Comparison of ENCODE assay signal across 18 mouse cellular contexts in the genomic region with DNA sequence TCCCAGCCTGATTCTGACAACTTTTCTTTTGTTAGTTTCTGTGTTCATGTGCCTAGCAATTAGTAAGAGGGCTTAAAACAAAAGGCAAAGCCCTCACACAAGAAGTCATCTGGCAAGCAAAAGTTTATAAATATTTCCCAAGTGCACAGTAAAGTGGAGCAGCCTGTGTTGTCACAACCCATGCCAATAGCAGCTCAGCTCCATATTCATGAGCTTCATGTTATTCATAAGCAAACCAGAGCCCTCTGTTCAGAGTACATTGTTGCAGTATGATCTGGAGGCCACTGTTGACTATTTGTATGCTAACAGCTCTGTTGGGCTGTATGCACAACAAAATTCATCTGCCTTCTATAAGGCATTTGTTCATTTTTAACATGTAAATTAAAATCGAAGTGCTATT.
DNase-seq lines count a peak whose midpoint lies in the region; ATAC-seq and TF ChIP-seq lines count a peak whose summit lies in the region.
"Had no signal": no experiment of that assay in that cellular context is flagged by ENCODE, and none has a peak within 500 bp of the region (broad histone marks: within the 10 kb centered on the region; RNA-seq: fewer than 3 reads in every experiment).

No protein-coding gene starts in this region.

- no peak overlapping the region for H3K27ac ChIP-seq in forebrain, embryonic 15.5 days (replicated peaks)
- no peak overlapping the region for H3K27ac ChIP-seq in forebrain, embryonic 11.5 days (ENCODE audit: low read depth, low read length)
- H3K27ac ChIP-seq in midbrain, embryonic 11.5 days (ENCODE audit: low read depth, low read length) = no peak overlapping the region
- H3K27ac ChIP-seq in midbrain, embryonic 10.5 days (replicated peaks) = no peak overlapping the region
- H3K27ac ChIP-seq in lung, postnatal 0 days (ENCODE audit: low read length) = no peak overlapping the region
- no peak overlapping the region for H3K27ac ChIP-seq in midbrain, embryonic 16.5 days (ENCODE audit: low read length)
- H3K27ac ChIP-seq: embryonic facial prominence, embryonic 15.5 days; hindbrain, embryonic 14.5 days; left cerebral cortex, adult 2 months; liver, embryonic 13.5 days had no signal

- ATAC-seq in forebrain, embryonic 15.5 days (replicated peaks) = peak; percentile 96
- ATAC-seq in forebrain, embryonic 11.5 days (replicated peaks; ENCODE audit: low FRiP score) = no peak
- 0 out of 2 replicates have a peak, but pooled peaks have one; percentile 68 for ATAC-seq in midbrain, embryonic 11.5 days (ENCODE audit: low FRiP score)
- ATAC-seq in lung, postnatal 0 days = peak; percentile 21; the same call in 1 of the 2 replicates
- 0 out of 2 replicates have a peak, but pooled peaks have one; percentile 62 for ATAC-seq in midbrain, embryonic 16.5 days
- ATAC-seq: Patski had no signal

- no peak for TF ChIP-seq EP300 in lung, postnatal 0 days (IDR thresholded peaks at IDR 0.05)

- H3K9ac ChIP-seq in forebrain, embryonic 15.5 days (replicated peaks) = no peak overlapping the region
- no peak overlapping the region for H3K9ac ChIP-seq in forebrain, embryonic 11.5 days (ENCODE audit: low read length)
- no peak overlapping the region for H3K9ac ChIP-seq in midbrain, embryonic 11.5 days (ENCODE audit: low read length)
- no peak overlapping the region for H3K9ac ChIP-seq in lung, postnatal 0 days (replicated peaks; ENCODE audit: low read depth)
- H3K9ac ChIP-seq in midbrain, embryonic 16.5 days (ENCODE audit: low read depth, low read length) = no peak overlapping the region
- H3K9ac ChIP-seq: embryonic facial prominence, embryonic 15.5 days; hindbrain, embryonic 14.5 days; liver, embryonic 13.5 days had no signal

- H3K9me3 ChIP-seq in forebrain, embryonic 15.5 days = no peaks in the 10 kb centered on the region
- H3K9me3 ChIP-seq in forebrain, embryonic 11.5 days (ENCODE audit: control insufficient read depth, low read length) = no peaks in the 10 kb centered on the region
- H3K9me3 ChIP-seq in midbrain, embryonic 11.5 days (ENCODE audit: control insufficient read depth, low read length) = no peaks in the 10 kb centered on the region
- H3K9me3 ChIP-seq in midbrain, embryonic 10.5 days (replicated peaks) = no peaks in the 10 kb centered on the region
- H3K9me3 ChIP-seq in lung, postnatal 0 days (ENCODE audit: low read length) = no peaks in the 10 kb centered on the region
- H3K9me3 ChIP-seq in midbrain, embryonic 16.5 days (replicated peaks; ENCODE audit: control insufficient read depth, low read length, poor library complexity, severe bottlenecking) = no peaks in the 10 kb centered on the region
- H3K9me3 ChIP-seq: embryonic facial prominence, embryonic 15.5 days; liver, embryonic 13.5 days; megakaryocyte, embryonic 14.5 days had no signal

- H3K4me3 ChIP-seq in forebrain, embryonic 15.5 days = no peak overlapping the region
- no peak overlapping the region for H3K4me3 ChIP-seq in forebrain, embryonic 11.5 days (ENCODE audit: low read depth, low read length)
- H3K4me3 ChIP-seq in midbrain, embryonic 11.5 days (ENCODE audit: low read depth, low read length) = no peak overlapping the region
- H3K4me3 ChIP-seq in midbrain, embryonic 10.5 days = no peak overlapping the region
- H3K4me3 ChIP-seq in lung, postnatal 0 days (ENCODE audit: low read depth, low read length) = no peak overlapping the region
- no peak overlapping the region for H3K4me3 ChIP-seq in midbrain, embryonic 16.5 days (ENCODE audit: low read depth, low read length)
- H3K4me3 ChIP-seq: embryonic facial prominence, embryonic 15.5 days; left cerebral cortex, adult 2 months; liver, embryonic 13.5 days; megakaryocyte, embryonic 14.5 days had no signal

- H3K4me1 ChIP-seq in forebrain, embryonic 15.5 days = 0 out of 2 replicates have a peak, but pooled peaks cover 3% of the 10 kb centered on the region
- no peaks in the 10 kb centered on the region for H3K4me1 ChIP-seq in forebrain, embryonic 11.5 days (replicated peaks; ENCODE audit: control insufficient read depth, insufficient read depth, low read length)
- no peaks in the 10 kb centered on the region for H3K4me1 ChIP-seq in midbrain, embryonic 11.5 days (ENCODE audit: control insufficient read depth, insufficient read depth, low read length)
- peaks cover 5% of the 10 kb centered on the region; the same call in 1 of the 2 replicates for H3K4me1 ChIP-seq in midbrain, embryonic 10.5 days
- no peaks in the 10 kb centered on the region for H3K4me1 ChIP-seq in lung, postnatal 0 days (ENCODE audit: insufficient read depth, low read depth, low read length)
- H3K4me1 ChIP-seq in midbrain, embryonic 16.5 days (ENCODE audit: control insufficient read depth, insufficient read depth, low read length) = no peaks in the 10 kb centered on the region
- H3K4me1 ChIP-seq: embryonic facial prominence, embryonic 15.5 days; liver, embryonic 13.5 days had no signal

- WGBS in forebrain, embryonic 15.5 days = 78% methylated on average over 1 of the region's 1 CpGs
- 94% methylated on average over 1 of the region's 1 CpGs for WGBS in forebrain, embryonic 11.5 days
- WGBS in midbrain, embryonic 11.5 days = 73% methylated on average over 1 of the region's 1 CpGs
- WGBS in midbrain, embryonic 10.5 days = 87% methylated on average over 1 of the region's 1 CpGs
- 52% methylated on average over 1 of the region's 1 CpGs for WGBS in lung, postnatal 0 days
- WGBS in midbrain, embryonic 16.5 days = 71% methylated on average over 1 of the region's 1 CpGs

- H3K4me2 ChIP-seq in forebrain, embryonic 15.5 days (replicated peaks) = no peak overlapping the region
- no peak overlapping the region for H3K4me2 ChIP-seq in forebrain, embryonic 11.5 days (ENCODE audit: low read depth, low read length, severe bottlenecking)
- no peak overlapping the region for H3K4me2 ChIP-seq in midbrain, embryonic 11.5 days
- no peak overlapping the region for H3K4me2 ChIP-seq in lung, postnatal 0 days (replicated peaks; ENCODE audit: low read depth, low read length)
- H3K4me2 ChIP-seq in midbrain, embryonic 16.5 days (ENCODE audit: low read length) = no peak overlapping the region
- H3K4me2 ChIP-seq: embryonic facial prominence, embryonic 15.5 days; hindbrain, embryonic 14.5 days; liver, embryonic 13.5 days had no signal

- H3K36me3 ChIP-seq in forebrain, embryonic 15.5 days = no peaks in the 10 kb centered on the region
- no peaks in the 10 kb centered on the region for H3K36me3 ChIP-seq in forebrain, embryonic 11.5 days (ENCODE audit: control insufficient read depth, insufficient read depth, low read length)
- no peaks in the 10 kb centered on the region for H3K36me3 ChIP-seq in midbrain, embryonic 11.5 days (ENCODE audit: control insufficient read depth, insufficient read depth, low read length)
- H3K36me3 ChIP-seq in midbrain, embryonic 10.5 days = no peaks in the 10 kb centered on the region
- H3K36me3 ChIP-seq in lung, postnatal 0 days (ENCODE audit: insufficient read depth, low read length) = no peaks in the 10 kb centered on the region
- no peaks in the 10 kb centered on the region for H3K36me3 ChIP-seq in midbrain, embryonic 16.5 days (ENCODE audit: control insufficient read depth, insufficient read depth, low read length)
- H3K36me3 ChIP-seq: embryonic facial prominence, embryonic 15.5 days; liver, embryonic 13.5 days had no signal

- no peak for TF ChIP-seq CTCF in lung, postnatal 0 days (IDR thresholded peaks at IDR 0.05)

- DNase-seq in forebrain, embryonic 11.5 days (ENCODE audit: low spot score) = no peak
- no peak for DNase-seq in midbrain, embryonic 11.5 days (ENCODE audit: low spot score, missing footprints)
- DNase-seq in midbrain, embryonic 10.5 days (ENCODE audit: low spot score) = no peak
- peak; percentile 18 for DNase-seq in lung, postnatal 0 days (ENCODE audit: low spot score)
- DNase-seq in urinary bladder, postnatal 4 days (ENCODE audit: low spot score in 2 of 2) = no peak
- DNase-seq in gastrocnemius, adult 8-10 months (ENCODE audit: low spot score in 2 of 2) = no peak
- DNase-seq: cerebellum, adult 11-12 months; kidney, adult 2 months; kidney, postnatal 36 days; liver, embryonic 13.5 days; right cerebral cortex, postnatal 25 days had no signal

- H3K27me3 ChIP-seq in forebrain, embryonic 15.5 days = peaks cover 4% of the 10 kb centered on the region; the same call in 1 of the 2 replicates
- no peaks in the 10 kb centered on the region for H3K27me3 ChIP-seq in forebrain, embryonic 11.5 days (ENCODE audit: control insufficient read depth, insufficient read depth, low read length)
- no peaks in the 10 kb centered on the region for H3K27me3 ChIP-seq in midbrain, embryonic 11.5 days (ENCODE audit: control insufficient read depth, insufficient read depth, low read length)
- no peaks in the 10 kb centered on the region for H3K27me3 ChIP-seq in midbrain, embryonic 10.5 days (ENCODE audit: low read depth, poor library complexity, severe bottlenecking)
- no peaks in the 10 kb centered on the region for H3K27me3 ChIP-seq in lung, postnatal 0 days (replicated peaks; ENCODE audit: insufficient read depth, low read length)
- no peaks in the 10 kb centered on the region for H3K27me3 ChIP-seq in midbrain, embryonic 16.5 days (ENCODE audit: control insufficient read depth, insufficient read depth, low read depth, low read length)
- H3K27me3 ChIP-seq: embryonic facial prominence, embryonic 15.5 days; liver, embryonic 13.5 days; megakaryocyte, embryonic 14.5 days; Patski had no signal
